Mouse (Mus musculus) forebrain, embryonic 10.5 days (tissue): ENCODE data around the gene Pdhx. TPM values are rescaled to one million over a fixed set of nuclear protein-coding genes. Genes with fewer than 3 reads are reported as not detected.

ENCODE experiments used
- DNase-seq: peaks from one replicate; pipeline ENCODE4 v3.0.0-alpha.2; 2017; ENCODE audit warnings: low spot score; ENCODE audit errors: extremely low spot score
- H3K27ac ChIP-seq: fragments of 300-500 bp; sonication (generic); 2 replicates; pipeline ENCODE4 v1.5.1; 2016; ENCODE audit warnings: mild to moderate bottlenecking
- H3K27me3 ChIP-seq: fragments of 300-500 bp; sonication (generic); 2 replicates; pipeline ENCODE4 v1.6.1; 2016; ENCODE audit warnings: mild to moderate bottlenecking; ENCODE audit not compliant: poor library complexity, severe bottlenecking
- H3K36me3 ChIP-seq: fragments of 300-500 bp; sonication (generic); replicated peaks from 2 replicates; pipeline ENCODE4 v1.6.1; 2016; ENCODE audit warnings: mild to moderate bottlenecking, moderate library complexity
- H3K4me1 ChIP-seq: fragments of 300-500 bp; sonication (generic); 2 replicates; pipeline ENCODE4 v1.6.1; 2016
- H3K4me3 ChIP-seq: fragments of 300-500 bp; sonication (generic); 2 replicates; pipeline ENCODE4 v1.5.1; 2016; ENCODE audit warnings: mild to moderate bottlenecking, moderate library complexity
- H3K9me3 ChIP-seq: fragments of 300-500 bp; sonication (generic); 2 replicates; pipeline ENCODE4 v1.6.1; 2016; ENCODE audit warnings: mild to moderate bottlenecking, moderate library complexity
- WGBS: fragments of 180-500 bp; shearing (Covaris S2); methylation state at CpG from one replicate; pipeline ENCODE4 v1.1.7; 2016; 5-methylcytosine and 5-hydroxymethylcytosine counted together
- polyA plus RNA-seq: library from polyadenylated mRNA; unstranded; fragments of >200 nt; fragmentation: Nextera tagmentation; extraction: Ambion mirVana; gene quantifications from 2 replicates; pipeline ENCODE4 v1.2.1, GENCODE M21; 2016

The Pdhx gene
- polyA plus RNA-seq, 1 experiment from 2014 or later = 40.8 TPM

DNA sequence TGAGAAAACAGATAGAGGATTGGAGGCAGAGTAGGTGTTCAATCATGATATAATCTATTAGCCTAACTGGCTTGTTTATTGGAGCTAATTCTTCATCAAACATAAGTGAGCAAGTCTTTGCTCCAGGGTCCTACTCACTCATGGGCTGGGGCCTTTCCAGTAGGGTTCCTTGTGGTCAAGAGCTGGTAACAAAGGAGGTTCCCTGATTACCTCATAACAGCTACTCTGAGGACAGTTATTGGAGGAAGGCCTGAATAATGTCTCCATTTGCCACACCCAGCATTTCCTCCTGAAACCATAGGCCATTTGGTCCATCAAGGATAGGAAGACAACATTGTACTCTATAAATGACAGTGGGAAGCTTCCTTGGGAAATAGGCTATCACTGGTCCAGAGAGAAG lies 94.2 kb downstream of the Pdhx start:
- no peak for DNase-seq
- H3K9me3 ChIP-seq = no peaks in the 10 kb centered on the region
- H3K36me3 ChIP-seq = no peaks in the 10 kb centered on the region
- H3K27me3 ChIP-seq = no peaks in the 10 kb centered on the region
- no peak overlapping the region for H3K4me3 ChIP-seq
- no peak overlapping the region for H3K27ac ChIP-seq
- H3K4me1 ChIP-seq = no peaks in the 10 kb centered on the region

GRCm38 (mm10) chr2:102975358-102975945 lies 97.9 kb downstream of the Pdhx start:
- Histone ChIP-seq H3K27ac (no peak overlapping the region), H3K4me3 (no peak overlapping the region), H3K36me3 (no peaks in the 10 kb centered on the region), H3K27me3 (no peaks in the 10 kb centered on the region), H3K4me1 (no peaks in the 10 kb centered on the region), H3K9me3 (no peaks in the 10 kb centered on the region)
- DNase-seq = no peak
- WGBS = 85% methylated on average over 5 of the region's 5 CpGs

DNA sequence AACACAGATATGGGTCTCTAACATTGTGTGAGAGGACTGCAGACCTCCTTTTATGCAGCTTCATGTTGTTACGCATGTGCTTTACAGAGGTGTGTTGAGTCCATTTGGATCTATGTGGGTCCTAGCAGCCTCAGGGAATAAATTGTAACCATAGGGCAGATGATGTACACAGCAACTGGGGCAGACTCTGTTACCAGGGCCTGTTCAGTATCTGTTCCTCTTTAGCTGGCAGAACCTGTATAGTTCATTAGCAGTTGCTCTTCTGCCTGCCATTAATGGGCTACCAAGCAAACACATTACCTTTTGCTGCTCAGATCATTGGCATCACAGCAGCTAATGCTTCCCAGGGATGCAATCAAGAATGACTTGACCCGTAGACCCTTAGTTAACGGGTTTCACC lies 100.2 kb downstream of the Pdhx start:
- no peaks in the 10 kb centered on the region for H3K36me3 ChIP-seq
- WGBS = 95% methylated on average over 3 of the region's 3 CpGs

GRCm38 (mm10) chr2:102972575-102972974 lies 100.7 kb downstream of the Pdhx start:
- Histone ChIP-seq H3K27ac (no peak overlapping the region), H3K4me1 (no peaks in the 10 kb centered on the region), H3K4me3 (no peak overlapping the region), H3K36me3 (no peaks in the 10 kb centered on the region), H3K27me3 (no peaks in the 10 kb centered on the region), H3K9me3 (no peaks in the 10 kb centered on the region)
- DNase-seq = no peak
- WGBS = 57% methylated on average over 5 of the region's 5 CpGs

More for the DNA sequence above, 100.2 kb downstream of the Pdhx start:
- DNase-seq = no peak
- Histone ChIP-seq H3K9me3 (no peaks in the 10 kb centered on the region), H3K27me3 (no peaks in the 10 kb centered on the region), H3K27ac (no peak overlapping the region), H3K4me1 (no peaks in the 10 kb centered on the region), H3K4me3 (no peak overlapping the region)

GRCm38 (mm10) chr2:102971951-102972350 lies 101.4 kb downstream of the Pdhx start:
- Histone ChIP-seq H3K27ac (no peak overlapping the region), H3K36me3 (no peaks in the 10 kb centered on the region), H3K4me1 (no peaks in the 10 kb centered on the region), H3K27me3 (no peaks in the 10 kb centered on the region), H3K4me3 (no peak overlapping the region), H3K9me3 (0 out of 2 replicates have a peak, but pooled peaks cover 2% of the 10 kb centered on the region)
- DNase-seq = no peak

Other genes with a start within 250 kb of the Pdhx start
- 2.3 and 2.8 TPM in 2 replicates for gene Cd44, start 171.8 kb downstream of the Pdhx start, polyA plus RNA-seq
- 57.7 and 61.9 TPM in 2 replicates for gene Apip, start 162 bp upstream of the Pdhx start, polyA plus RNA-seq
- gene Ehf, start 229.8 kb upstream of the Pdhx start, polyA plus RNA-seq = not detected in 2 replicates